Mouse (Mus musculus): ENCODE results near the gene Zdhhc18. TPM values are rescaled to one million over a fixed set of nuclear protein-coding genes. Genes with fewer than 3 reads are reported as not detected.
"Not testable (repeated sequence)": the region's sequence is repeated elsewhere in the genome, so short reads cannot be mapped to it uniquely, and the experiment has no call there.

Zdhhc18 gene
- total RNA-seq, 4 experiments from 2014 or later, result 17.9 to 39.5 (median 29.0) TPM

DNA sequence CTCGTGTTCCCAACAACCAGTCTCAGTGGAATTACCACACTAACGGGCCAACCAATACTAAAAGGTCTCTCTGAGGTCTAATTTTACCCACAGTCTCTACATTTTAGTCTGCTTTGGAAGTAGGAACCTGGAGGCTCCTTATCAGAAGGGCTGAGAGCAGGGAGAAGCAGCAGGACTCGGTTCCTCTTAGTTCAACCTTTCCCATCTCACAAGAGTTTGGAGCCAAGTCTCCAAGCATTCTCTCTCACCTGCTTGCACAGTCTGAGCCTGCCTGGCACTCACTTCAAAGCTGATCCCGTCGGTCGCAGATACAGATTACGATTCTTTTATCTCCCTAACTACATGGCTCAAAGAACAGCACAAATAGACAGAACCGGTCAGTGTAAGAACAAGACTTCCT lies 13.0 kb upstream of the Zdhhc18 start:
- DNase-seq, result no peak

DNA sequence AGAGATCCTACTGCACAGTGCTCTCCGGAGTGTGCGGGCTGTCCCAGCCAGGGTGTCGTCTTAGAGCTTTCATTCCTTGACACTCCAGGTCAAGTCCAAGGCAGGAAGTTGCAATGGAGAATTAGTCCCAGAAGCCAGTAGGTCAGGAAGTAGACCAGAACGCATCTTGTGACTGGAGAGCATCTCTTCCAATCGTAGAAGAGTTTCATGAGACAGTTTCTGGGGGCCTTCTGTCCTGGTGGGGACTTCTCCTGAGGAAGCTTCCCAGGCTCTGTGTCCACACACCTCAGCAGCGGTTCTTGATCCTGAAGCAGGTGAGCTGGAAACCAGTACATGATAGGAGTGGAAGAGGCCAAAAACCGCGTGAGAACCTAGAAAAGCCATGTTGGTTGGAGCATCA lies 12.5 kb upstream of the Zdhhc18 start:
- DNase-seq, result no peak

DNA sequence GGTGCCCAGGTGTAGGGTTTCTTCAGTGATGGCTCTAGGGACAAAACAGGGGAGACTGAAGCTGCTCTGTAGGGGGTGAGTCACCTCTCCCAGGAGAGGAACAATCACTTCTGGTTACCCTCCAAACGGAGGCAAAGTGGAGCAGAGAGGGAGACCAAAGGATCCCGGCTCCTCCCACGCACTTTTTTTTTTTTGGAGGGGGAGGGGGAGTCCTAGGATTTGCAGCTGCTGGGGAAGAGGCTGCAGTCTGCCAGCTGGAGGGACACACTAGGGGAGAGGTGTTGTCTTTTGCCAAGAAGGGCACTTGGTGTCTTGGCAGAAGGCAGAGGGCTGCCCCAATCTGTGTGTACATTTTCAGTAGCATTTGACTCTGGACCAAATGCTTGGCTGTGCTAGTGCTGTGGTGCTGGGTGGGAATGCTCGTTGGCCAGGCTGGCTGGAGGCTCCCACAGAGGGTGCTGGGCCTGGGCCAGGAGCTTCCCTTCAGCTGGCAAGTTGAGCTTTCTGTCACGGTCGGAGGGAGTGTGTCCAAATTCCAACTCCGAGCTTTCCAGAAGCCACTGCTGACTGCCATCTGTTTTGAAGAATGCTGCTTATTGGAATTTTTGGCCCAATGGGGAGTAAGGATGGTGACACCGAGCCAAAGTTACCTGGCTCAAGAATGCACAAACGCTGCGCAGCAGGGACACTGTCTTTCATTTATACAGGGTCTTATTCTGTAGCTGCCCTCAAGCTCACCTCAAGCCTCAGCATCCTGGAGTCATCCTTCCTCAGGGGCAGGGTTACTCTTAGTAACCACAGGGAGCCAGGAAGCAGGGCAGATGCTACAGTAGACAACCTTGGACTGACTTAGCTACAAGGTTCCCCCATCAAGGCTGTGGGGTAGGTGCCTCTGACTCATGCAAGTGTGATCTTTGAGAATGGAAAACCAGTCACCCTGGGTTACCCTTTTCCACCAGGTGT lies 10.5 kb upstream of the Zdhhc18 start:
- DNase-seq, result peak; percentile 77

DNA sequence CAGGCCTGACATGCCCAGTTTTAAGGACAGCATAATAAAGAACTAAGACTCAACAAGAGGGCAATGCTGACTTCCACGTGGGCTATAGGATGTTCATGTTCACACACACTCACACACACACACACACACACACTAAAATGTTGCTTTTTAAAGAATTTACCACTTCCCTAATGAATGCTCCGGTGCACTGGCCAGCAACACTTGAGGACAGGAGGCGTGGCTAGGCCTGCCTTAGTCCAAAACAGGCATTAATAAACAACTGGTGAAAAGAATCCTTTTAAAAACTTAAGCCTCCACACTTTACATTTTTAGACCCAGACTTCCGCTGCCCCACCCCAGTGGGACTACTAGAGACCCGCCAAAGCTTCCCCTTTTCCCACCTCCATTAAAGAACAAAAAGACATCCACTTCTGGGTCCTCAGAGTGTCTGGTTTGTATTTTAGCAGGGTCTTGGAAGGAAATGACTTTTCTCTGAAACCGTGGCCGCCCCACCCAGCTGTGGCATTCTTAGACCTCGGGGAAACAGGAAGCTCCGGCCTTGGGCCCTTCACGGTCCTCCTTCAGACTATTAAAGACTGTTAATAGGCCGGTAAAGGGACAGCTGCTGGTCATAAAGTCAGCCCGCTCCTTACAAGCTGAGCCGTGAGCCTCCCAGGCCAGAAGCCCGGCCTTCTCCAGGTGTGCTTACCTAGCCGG lies 9.7 kb upstream of the Zdhhc18 start:
- DNase-seq, result no peak

DNA sequence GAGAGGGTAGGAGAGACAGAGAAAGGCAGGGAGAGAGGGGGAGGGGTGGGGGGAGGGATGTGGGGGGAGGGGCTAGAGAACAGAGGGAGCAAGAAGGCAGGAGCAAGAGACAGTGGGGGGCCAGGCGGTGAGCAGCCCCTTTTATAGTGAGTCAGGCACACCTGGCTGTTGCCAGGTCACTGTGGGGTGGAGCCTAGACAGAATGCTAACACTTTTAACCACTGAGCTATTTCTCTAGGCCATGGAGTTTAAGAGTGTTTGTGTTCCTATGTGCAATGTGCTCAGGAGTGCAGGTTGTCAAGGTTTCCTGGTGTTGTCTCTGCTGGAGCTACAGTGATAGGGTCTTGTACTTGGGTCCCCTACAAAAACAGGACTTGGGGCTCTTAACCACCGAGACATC lies 8.8 kb upstream of the Zdhhc18 start:
- DNase-seq, result no peak

DNA sequence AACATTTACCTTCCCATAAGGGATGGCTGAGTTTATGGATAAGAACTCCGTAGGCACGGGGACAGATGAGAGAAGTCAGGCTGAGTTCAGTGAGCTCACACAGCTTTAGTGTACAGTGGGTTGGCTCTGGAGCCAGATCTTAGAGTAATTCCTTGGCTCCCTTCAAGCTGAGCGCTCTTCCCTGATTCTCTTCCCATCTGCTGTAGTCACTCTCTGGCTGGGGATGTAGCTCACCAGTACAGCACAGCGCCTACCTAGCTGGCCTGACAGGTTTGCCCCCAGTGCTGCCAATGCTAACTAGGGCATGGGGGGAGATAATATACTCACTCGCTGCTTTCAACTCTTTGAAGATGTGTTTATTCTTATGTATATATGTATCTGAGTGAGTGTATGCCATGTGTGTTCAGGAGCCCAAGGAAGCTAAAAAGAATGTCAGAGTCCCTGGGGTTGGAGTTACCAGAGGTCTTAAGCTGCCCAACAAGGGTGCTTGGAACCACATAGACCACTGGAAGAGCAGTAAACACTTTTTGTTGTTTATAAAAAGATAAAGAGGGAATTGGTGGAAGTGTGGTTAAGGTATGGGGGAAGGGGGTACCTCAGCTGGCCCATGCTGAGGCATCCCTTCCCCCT lies 8.0 kb upstream of the Zdhhc18 start:
- no peak for DNase-seq

DNA sequence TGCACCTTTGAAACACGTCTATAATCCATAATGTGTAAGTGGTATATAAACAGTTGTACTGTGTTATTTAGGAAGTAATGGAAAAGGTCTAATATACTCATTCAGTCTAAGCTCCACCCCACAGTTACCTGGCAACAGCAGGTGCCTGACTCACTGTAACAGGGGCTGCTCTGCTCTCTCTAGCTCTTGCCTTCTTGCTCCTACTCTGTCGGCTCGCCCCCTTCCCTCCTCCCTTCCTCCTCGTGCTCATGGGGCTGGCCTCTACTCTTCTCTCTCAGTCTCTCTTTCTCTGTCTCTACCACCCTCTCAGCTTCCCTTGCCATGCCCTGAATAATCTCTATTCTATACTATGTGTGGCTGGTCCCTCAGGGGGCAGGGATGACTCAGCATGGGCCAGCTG lies 7.0 kb upstream of the Zdhhc18 start:
- no peak for DNase-seq

DNA sequence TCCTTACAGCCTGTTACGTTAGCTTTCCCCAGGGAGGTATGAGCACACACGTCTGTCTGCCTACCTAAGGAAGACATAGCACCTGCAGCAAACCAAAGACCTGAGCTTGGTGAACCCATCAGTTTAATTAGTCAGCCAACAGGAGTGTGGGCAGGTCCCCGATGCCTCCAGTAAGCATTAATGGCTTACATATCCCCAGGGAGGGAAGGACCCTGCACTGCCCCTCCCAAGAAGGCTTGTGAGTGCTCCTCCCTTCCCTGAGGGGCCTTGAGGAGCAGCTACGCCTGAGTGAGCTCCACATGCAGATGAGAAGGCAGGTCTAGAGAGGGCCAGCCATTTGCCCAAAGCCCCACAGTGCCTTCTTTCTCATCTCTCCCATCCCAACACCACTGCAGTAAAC lies 6.3 kb upstream of the Zdhhc18 start:
- DNase-seq, result no peak

DNA sequence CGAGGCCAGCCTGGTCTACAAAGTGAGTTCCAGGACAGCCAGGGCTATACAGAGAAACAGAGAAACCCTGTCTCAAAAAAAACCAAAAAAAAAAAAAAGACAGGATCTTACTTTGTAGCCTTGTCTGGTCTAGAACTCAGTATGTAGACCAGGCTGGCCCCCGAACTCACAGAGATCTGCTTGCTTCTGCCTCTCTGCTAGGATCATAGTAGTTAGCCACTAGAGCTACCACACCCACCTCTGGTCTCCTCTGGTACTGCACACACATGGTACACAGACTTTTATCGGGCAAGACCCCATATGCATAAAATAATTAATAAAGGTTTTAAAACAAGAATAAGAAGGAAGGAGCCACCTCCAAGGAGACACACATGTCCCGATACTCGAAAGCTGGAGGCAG lies 4.1 kb upstream of the Zdhhc18 start:
- not testable (repeated sequence) for DNase-seq

DNA sequence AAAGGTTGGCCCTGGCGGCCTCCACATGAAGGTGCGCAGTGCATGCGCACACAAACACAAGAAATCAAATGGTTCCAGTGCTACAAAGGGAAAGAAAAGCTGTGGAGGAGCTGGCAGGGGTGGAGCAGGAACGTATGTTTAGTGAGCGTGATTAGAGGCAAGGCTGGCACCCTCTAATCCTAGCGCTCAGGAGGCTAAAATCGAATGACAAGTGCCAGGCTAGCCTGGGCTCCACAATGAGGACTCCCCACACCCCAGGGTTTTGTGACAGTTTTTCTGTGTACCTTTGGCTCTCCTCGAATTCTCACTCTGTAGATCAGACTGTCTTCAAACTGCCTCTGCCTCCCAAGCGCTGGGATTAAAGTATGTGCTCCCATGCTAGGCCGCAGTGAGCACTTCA lies 2.8 kb upstream of the Zdhhc18 start:
- DNase-seq, result no peak

DNA sequence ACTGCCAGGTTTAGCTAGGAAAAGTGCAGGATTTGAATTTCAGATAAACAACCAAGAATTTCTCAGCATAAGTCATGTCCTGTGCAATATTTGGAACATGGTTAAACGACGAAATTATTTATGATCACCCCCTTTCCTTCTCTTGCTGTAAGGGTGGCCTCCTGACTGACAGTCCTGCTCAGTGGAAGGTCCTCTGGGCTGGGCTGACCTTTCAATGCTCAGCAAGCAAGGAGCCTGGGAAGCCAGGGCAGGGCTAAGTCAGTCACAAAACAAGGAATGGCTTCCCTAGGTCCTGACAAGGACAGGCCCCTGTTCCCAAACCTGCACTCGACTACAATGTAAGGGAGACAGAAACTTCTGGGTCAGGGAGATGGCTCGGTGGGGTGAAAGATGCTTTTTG lies 2.0 kb upstream of the Zdhhc18 start:
- no peak for DNase-seq

DNA sequence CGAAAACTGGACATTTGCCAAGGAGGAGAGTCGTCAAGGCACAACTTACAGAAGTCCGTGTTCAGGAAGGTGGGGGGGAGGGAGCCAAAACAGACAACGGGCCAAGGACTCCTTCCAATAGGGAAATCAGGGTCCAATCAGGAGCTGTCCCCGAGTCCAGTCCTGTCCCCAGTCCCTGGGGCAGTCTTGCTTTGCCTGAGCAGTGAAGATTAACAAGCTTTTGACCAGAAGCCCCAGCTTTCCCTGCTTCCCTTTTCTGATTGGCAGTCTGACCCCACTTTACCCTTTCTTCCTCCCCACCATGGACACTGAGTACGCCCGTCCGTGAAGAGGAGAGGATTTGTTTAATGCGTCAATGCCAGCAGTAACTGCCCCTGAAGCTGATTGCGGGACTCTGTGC lies 1.5 kb upstream of the Zdhhc18 start:
- DNase-seq, result no peak

DNA sequence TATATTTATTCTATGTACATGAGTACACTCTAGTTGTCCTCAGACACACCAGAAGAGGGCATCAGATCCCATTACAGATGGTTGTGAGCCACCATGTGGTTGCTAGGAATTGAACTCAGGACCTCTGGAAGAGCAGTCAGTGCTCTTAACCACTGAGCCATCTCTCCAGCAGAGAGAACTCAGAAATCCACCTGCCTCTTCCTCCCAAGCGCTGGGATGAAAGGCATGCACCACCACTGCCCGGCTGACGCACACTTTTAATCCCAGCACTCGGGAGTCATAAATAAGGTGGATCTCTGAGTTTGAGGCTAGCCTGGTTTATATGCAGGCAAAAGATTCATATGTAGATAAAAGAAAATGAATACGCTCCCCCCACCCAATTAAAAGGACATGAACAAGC lies 490 bp downstream of the Zdhhc18 start:
- DNase-seq, result not testable (repeated sequence)

DNA sequence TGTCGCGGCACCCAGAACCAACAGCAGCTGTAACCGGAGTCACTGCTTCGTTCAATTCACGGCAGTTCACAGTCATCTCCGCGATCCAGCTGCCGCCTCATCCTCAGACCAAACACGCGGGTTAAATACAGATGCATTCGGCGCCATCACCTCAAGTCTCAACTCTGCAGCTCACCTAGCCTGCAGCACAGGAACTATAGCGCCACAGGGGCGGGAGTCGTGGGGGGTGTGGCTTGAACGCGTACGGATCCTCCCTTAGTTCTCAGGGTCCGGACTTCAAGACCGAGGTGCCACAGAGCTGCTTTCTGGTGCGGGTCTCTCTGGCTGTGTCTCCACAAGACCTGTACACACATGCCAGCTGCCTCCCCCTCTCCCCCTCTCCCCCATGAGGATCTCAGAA lies 4.3 kb downstream of the Zdhhc18 start:
- no peak for DNase-seq

DNA sequence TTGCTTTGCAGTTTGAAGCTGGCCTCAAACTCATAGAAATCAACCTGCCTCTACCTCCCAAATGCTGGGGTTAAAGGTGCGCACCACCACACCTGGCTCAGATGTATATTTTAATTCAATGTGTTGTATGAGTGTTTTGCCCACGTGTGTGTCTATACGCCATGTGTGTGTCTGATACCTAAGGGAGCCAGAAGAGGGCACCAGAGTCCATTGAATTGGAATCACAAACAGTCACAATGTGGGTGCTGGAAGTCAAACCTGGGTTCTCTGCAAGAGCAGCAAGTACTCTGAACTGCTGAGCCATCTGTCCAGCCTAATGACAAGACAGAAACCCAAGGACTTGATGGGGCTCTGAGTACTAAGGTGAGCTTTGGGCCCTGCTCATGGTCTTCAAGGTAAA lies 4.8 kb downstream of the Zdhhc18 start:
- DNase-seq, result no peak

DNA sequence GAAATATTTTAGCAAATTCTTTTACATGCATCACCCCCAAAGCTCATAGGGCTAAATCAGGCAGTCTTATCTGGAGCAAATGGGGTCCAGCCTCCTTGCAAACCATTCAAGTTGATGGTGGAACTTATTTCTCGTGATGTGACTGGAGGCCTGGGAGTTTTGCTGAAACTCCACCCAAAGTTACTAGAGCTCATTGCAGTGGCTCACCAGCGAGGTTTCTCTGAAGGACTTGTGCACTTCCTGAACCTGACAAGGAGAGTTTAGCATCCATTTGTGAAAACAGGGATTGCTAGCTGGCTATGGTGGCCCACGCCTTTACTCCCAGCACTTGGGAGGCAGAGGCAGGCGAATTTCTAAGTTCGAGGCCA lies 15.9 kb downstream of the Zdhhc18 start:
- DNase-seq, result no peak

DNA sequence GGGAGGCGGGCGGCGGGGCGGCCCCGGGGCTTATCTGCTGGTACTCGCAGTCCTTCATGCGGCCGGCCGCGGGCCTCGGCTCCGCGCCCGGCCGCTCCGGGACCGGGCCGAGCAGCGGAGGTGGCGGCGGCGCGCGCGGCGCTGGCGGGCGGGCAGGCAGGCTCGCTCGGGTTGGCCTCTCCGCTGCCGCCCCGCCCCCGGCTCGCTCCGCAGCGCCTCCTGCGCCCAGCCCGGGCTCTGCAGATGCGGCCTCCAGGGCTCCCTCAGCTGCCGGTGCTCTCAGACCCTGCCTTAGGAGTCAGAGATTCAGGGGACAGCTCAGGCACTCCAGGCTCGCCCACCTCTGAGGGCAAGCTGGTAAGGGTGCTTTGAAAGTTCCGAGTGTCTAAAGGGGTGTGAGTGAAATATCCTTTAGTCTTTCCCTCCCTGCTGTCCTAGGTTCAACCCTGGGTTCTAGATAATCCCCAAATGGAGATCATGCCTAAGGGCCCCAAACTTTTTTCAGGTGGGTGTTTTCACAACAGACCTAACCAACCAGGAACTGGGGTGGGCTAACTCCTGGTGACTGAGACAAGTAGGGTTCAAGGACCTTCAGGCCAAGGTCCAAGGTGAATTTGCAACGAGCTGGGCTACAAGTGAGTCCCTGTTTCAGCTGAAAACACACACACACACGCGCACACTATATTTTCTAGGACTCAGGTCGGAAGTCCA lies 16.5 kb downstream of the Zdhhc18 start:
- peak; percentile 76 for DNase-seq

DNA sequence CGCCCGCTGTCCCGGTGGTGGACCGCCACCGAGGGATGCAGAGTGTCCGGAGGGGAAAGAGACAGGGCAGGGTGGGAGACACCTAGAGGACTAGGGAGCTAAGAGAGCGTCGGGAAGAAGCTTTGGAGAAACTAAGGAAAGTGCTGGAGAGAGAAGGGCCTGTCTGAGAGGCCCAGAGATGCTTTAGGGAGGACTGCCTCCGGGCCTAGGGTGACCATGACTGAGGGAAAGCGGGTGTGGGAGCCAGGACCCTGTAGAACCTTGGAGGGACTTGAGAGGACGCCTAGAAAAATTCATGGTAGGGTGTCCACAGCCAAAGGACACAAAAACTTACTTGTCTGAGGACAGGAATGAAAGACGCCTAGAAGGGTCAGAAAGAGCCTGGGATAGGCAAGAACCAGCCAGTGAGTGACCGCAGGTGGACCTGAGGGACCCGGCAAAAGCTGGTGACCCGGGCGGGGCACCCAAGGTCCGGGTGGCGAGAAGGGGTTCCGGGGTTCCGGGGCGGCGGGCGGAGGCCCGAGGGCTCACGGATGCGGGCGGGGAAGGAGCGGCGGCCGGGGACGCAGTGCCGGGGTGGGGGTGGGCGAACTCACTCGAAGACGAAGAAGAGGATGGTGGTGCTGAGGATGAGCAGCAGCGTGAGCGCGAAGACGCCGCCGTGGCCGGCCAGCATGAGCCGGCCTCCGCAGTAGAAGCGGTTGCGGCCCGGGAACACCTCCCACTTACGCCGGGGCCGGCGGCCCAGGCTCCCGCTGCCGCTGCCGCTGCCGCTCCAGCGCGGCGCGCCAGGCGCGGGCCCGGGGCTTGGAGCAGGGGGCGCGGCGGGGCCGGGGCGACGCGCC lies 17.2 kb downstream of the Zdhhc18 start:
- no peak for DNase-seq

DNA sequence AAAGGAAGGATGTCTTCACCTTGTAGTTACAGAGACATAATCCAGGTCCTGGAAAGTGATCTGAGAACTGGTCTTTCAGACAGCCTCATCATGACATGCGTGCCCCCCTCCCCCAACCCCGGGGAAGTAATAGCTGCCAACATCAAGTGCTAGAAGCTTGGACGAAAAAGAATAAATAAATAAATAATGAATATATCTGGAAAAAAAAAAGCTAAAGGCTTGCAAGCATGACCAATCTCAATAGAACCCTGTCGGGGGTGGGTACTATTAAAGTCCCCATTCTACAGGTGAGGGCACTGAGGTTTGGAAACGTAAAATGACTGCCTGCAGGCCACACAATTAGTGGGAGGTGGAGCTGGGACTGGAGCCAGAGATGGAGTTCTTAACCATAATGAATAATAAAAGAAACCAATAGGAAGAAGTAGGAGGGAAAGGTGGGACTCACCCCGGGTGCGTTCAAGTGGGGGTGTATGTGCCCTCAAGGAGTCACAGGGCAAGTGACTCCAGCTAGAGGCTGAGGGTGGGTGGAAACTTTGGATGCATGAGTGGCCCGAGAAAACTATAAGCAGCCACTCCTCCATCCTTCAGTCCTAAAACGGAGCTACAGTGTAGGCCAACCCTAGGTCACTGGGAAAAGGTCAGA lies 18.1 kb downstream of the Zdhhc18 start:
- DNase-seq, result no peak

DNA sequence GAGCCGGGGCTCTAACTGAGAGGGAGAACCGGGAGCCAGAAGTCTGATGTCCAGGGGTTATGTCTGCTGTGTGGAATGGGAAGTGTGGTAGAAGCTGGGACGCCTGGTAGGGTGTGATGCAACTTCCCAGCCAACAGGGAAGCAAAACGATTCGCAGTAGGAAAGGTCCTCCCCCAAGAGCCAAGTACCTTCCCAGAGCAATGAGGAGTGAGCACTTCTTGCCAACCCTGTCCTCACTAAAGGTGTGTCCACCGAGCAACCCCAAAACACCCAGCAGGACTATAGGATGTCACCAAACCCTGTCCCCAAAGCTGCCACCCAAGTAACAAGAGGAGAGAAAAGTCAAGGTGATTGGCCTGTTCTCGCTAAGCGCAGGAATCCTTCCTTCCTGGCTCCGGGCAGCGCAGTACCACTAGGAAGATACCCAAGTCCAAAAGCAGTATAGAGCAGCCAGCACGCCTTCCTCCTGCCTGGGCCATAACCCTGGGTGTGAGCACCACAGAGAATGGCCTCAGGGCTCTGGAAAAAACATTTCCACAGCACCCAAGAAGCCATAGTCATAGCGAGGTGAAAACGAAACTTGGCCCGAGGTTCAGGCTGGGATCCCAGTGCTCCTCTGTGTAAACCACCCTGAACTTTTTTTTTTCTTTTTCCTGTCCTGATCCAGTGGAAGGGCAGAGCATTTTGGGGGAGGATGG lies 18.7 kb downstream of the Zdhhc18 start:
- no peak for DNase-seq
